Mouse (Mus musculus) left cerebral cortex, postnatal 4 days (tissue): ENCODE results near the gene Olfr1449. TPM values are rescaled to one million over a fixed set of nuclear protein-coding genes. Genes with fewer than 3 reads are reported as not detected.
"Not testable (repeated sequence)": the region's sequence is repeated elsewhere in the genome, so short reads cannot be mapped to it uniquely, and the experiment has no call there.

ENCODE experiments used
- DNase-seq: peaks from one replicate; pipeline ENCODE4 v3.0.0-alpha.2; 2022
- intact Hi-C: fragments of 180-260 bp; cut with DNase I; formaldehyde crosslinking; loops from one replicate; pipeline ENCODE4 v1.15.1; 2025
- total RNA-seq, 2 experiments: library from RNA; stranded (reverse); gene quantifications; 2 replicates each; pipeline ENCODE4 v1.2.3; 2021

Olfr1449 gene
- not detected for total RNA-seq

GRCm38 (mm10) chr19:12930540-12930939 lies at the start of gene Olfr1449:
Olfr1449 (plus strand) TSS chr19:12930840.
- DNase-seq, result no peak
- intact Hi-C loops, result no loop called here

- no peak for DNase-seq
- intact Hi-C loops, result no loop called here
These were observed 47.1 kb upstream of the Olfr1449 start, which contains the start of gene Olfr1445 for GRCm38 (mm10) chr19:12883555-12883954. Olfr1445 (plus strand) TSS chr19:12883855.

- intact Hi-C loops, result no loop called here
These were observed 37.2 kb upstream of the Olfr1449 start, which contains the start of gene Olfr1446 for GRCm38 (mm10) chr19:12893424-12893823. Olfr1446 (minus strand) TSS chr19:12893524.

GRCm38 (mm10) chr19:12903643-12904042 lies 27.0 kb upstream of the Olfr1449 start, which contains the start of gene Olfr1447:
Olfr1447 (minus strand) TSS chr19:12903743.
- intact Hi-C loops, result no loop called here
- no peak for DNase-seq

More at GRCm38 (mm10) chr19:12893424-12893823, 37.2 kb upstream of the Olfr1449 start, which contains the start of gene Olfr1446:
- DNase-seq, result no peak

- DNase-seq, result no peak
- intact Hi-C loops, result no loop called here
These were observed 6.3 kb upstream of the Olfr1449 start, which contains the start of gene Olfr1448 for GRCm38 (mm10) chr19:12924319-12924718. Olfr1448 (minus strand) TSS chr19:12924419.

GRCm38 (mm10) chr19:12949958-12950357 lies 19.3 kb downstream of the Olfr1449 start, which contains the start of gene Olfr1450:
Olfr1450 (plus strand) TSS chr19:12950258.
- no peak for DNase-seq
- intact Hi-C loops, result no loop called here

- DNase-seq, intact Hi-C loops: not testable (repeated sequence)
These were observed 39.4 kb downstream of the Olfr1449 start for GRCm38 (mm10) chr19:12970082-12970481.

Other genes with a start within 250 kb of the Olfr1449 start
- gene Keg1, start 235.1 kb upstream of the Olfr1449 start, total RNA-seq, result not detected
- gene Cntf, start 165.2 kb upstream of the Olfr1449 start, total RNA-seq, result 1 to 10 TPM; 2.1 to 2.4 TPM
- 10 to 100 TPM; 60.3 to 62.7 TPM for gene Zfp91, start 134.7 kb upstream of the Olfr1449 start, total RNA-seq
- gene Lpxn, start 134.6 kb upstream of the Olfr1449 start, total RNA-seq, result under 1 TPM; 0.40 to 0.82 TPM
- not detected for gene Gm5244, start 84.2 kb upstream of the Olfr1449 start, total RNA-seq
- gene Olfr1444, start 73.6 kb upstream of the Olfr1449 start, total RNA-seq, result not detected
- gene Olfr1445, start 47.0 kb upstream of the Olfr1449 start, total RNA-seq, result not detected
- gene Olfr1446, start 37.3 kb upstream of the Olfr1449 start, total RNA-seq, result not detected
- not detected for gene Olfr1447, start 27.1 kb upstream of the Olfr1449 start, total RNA-seq
- gene Olfr1448, start 6.4 kb upstream of the Olfr1449 start, total RNA-seq, result not detected
- gene Olfr1450, start 19.4 kb downstream of the Olfr1449 start, total RNA-seq, result not detected
- gene Olfr1451, start 64.2 kb downstream of the Olfr1449 start, total RNA-seq, result not detected
- not detected for gene Olfr1453, start 97.5 kb downstream of the Olfr1449 start, total RNA-seq
- not detected for gene Olfr1454, start 129.8 kb downstream of the Olfr1449 start, total RNA-seq
- not detected for gene Olfr1457, start 167.1 kb downstream of the Olfr1449 start, total RNA-seq
- gene Olfr1458, start 175.9 kb downstream of the Olfr1449 start, total RNA-seq, result not detected
- gene Olfr1459, start 218.7 kb downstream of the Olfr1449 start, total RNA-seq, result under 1 TPM; 0.12 to 0.22 TPM
- not detected for gene Olfr1461, start 232.2 kb downstream of the Olfr1449 start, total RNA-seq